In the genomic region with DNA sequence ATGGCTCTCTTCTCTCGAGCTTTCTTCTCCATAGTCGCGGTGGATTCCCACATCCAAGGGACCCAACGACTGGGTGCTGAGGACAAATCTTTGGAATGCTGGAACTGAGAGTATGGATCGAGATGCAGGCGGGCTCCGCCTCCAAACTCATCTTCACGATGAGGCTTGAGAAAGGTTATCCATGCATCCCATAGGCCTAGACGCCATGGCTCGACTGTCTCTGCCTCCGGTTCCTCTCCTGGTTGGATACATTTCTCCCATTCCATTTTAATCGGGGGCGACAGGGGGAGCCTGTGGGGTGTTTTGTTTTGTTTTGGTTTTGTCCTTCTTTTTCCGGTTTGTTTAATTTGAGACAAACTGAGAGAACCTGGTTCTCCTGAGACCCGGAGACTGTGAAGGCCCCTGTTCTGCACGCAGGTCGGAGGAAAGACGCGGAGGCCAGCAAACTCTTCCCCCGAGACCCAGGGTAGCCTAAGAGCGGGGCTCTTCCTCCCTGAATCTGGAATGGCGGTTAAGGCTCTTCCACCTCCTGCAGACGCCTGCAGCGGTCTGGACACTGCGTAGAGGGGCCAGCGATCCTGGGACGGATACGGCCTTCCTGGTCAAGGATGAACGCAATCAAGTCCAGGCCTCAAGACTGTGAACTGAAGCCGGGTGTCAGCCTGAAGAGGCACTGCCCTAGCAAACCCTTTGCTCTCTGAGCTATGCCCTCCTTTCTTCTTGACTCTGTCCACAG, we compare ENCODE assay signal across 16 mouse cellular contexts. TPM values are rescaled to one million over a fixed set of nuclear protein-coding genes. Genes with fewer than 3 reads are reported as not detected.
DNase-seq lines count a peak whose midpoint lies in the region; ATAC-seq and TF ChIP-seq lines count a peak whose summit lies in the region.
"Had no signal": no experiment of that assay in that cellular context is flagged by ENCODE, and none has a peak within 500 bp of the region (broad histone marks: within the 10 kb centered on the region; RNA-seq: fewer than 3 reads in every experiment).

No protein-coding gene starts in this region.

- H3K4me3 ChIP-seq in heart, embryonic 10.5 days, result peak overlapping the region; percentile 32; the same call in 1 of the 2 replicates
- H3K4me3 ChIP-seq in heart, adult 2 months, result no peak overlapping the region
- H3K4me3 ChIP-seq in liver, embryonic 12.5 days, result no peak overlapping the region
- peak overlapping the region; percentile 11 to 22; a peak in 2 of 4 replicates for H3K4me3 ChIP-seq in ES-E14 (ENCODE audit: insufficient read depth in 1 of 2, low read depth in 1 of 2, low read length in 2 of 2, poor library complexity in 1 of 2, severe bottlenecking in 1 of 2)
- H3K4me3 ChIP-seq in limb, embryonic 10.5 days, result peak overlapping the region; percentile 31
- no peak overlapping the region for H3K4me3 ChIP-seq in thymus, adult 2 months (ENCODE audit: control insufficient read depth, insufficient read depth, low read length)
- H3K4me3 ChIP-seq: forebrain, embryonic 15.5 days had no signal

- under 1% methylated on average over 30 of the region's 30 CpGs for WGBS in heart, embryonic 10.5 days
- 9% methylated on average over 30 of the region's 30 CpGs for WGBS in heart, adult 2 months
- 4% methylated on average over 30 of the region's 30 CpGs for WGBS in liver, embryonic 12.5 days (ENCODE audit: insufficient replicate concordance)
- 2% methylated on average over 30 of the region's 30 CpGs for WGBS in limb, embryonic 10.5 days
- 9% methylated on average over 30 of the region's 30 CpGs for WGBS in thymus, adult 2 months

- H3K4me2 ChIP-seq in liver, embryonic 12.5 days, result 0 out of 2 replicates have a peak overlapping the region, but pooled peaks have one; percentile 3
- H3K4me2 ChIP-seq: forebrain, embryonic 15.5 days had no signal

- no peaks in the 10 kb centered on the region for H3K9me3 ChIP-seq in heart, embryonic 10.5 days
- no peaks in the 10 kb centered on the region for H3K9me3 ChIP-seq in liver, embryonic 12.5 days (replicated peaks)
- H3K9me3 ChIP-seq in ES-E14 (ENCODE audit: control insufficient read depth, insufficient read depth, low read depth, low read length), result no peaks in the 10 kb centered on the region
- no peaks in the 10 kb centered on the region for H3K9me3 ChIP-seq in limb, embryonic 10.5 days (replicated peaks)
- H3K9me3 ChIP-seq: forebrain, embryonic 15.5 days had no signal

- peaks cover 97% of the 10 kb centered on the region for H3K27me3 ChIP-seq in heart, embryonic 10.5 days (ENCODE audit: insufficient read depth, poor library complexity, severe bottlenecking)
- peaks cover 41% of the 10 kb centered on the region for H3K27me3 ChIP-seq in heart, adult 2 months (ENCODE audit: control insufficient read depth, insufficient read depth, low read length)
- peaks cover 96% of the 10 kb centered on the region for H3K27me3 ChIP-seq in liver, embryonic 12.5 days (replicated peaks)
- H3K27me3 ChIP-seq in limb, embryonic 10.5 days (ENCODE audit: low read depth, poor library complexity, severe bottlenecking), result peaks cover 100% of the 10 kb centered on the region
- peaks cover 46% of the 10 kb centered on the region for H3K27me3 ChIP-seq in thymus, adult 2 months (ENCODE audit: control insufficient read depth, insufficient read depth, low read length)

- no peak for TF ChIP-seq POLR2A in heart, adult 2 months (IDR thresholded peaks at IDR 0.05; ENCODE audit: insufficient read depth, low read depth, low read length)
- TF ChIP-seq POLR2A in thymus, adult 2 months (IDR thresholded peaks at IDR 0.05; ENCODE audit: control insufficient read depth, extremely low read depth, insufficient read depth, low read length, poor library complexity), result no peak

- TF ChIP-seq CTCF in heart, adult 2 months (IDR thresholded peaks at IDR 0.05), result no peak
- TF ChIP-seq CTCF in thymus, adult 2 months (IDR thresholded peaks at IDR 0.05; ENCODE audit: borderline replicate concordance, control insufficient read depth, extremely low read depth, insufficient read depth, low read length, poor library complexity), result no peak

- H3K79me2 ChIP-seq in heart, adult 2 months (replicated peaks; ENCODE audit: control insufficient read depth, insufficient read depth, low read length), result no peaks in the 10 kb centered on the region

- no peak overlapping the region for H3K9ac ChIP-seq in heart, adult 2 months (ENCODE audit: low read depth, low read length)
- H3K9ac ChIP-seq in liver, embryonic 12.5 days, result no peak overlapping the region
- H3K9ac ChIP-seq in ES-E14 (ENCODE audit: insufficient read depth, low read depth, low read length, poor library complexity, severe bottlenecking), result no peak overlapping the region
- H3K9ac ChIP-seq: forebrain, embryonic 15.5 days; liver, embryonic 14.5 days had no signal

- no peak for DNase-seq in heart, embryonic 10.5 days (ENCODE audit: low spot score)
- no peak for DNase-seq in heart, adult 2 months
- DNase-seq in liver (no peak), ES-E14 (ENCODE audit: low read depth, low spot score) (no peak)
- DNase-seq in limb, embryonic 10.5 days (ENCODE audit: low spot score), result peak; percentile 61
- DNase-seq in thymus, adult 2 months, result no peak
- DNase-seq: adrenal gland, postnatal 25 days; gastrocnemius, postnatal 25 days; kidney, postnatal 14 days; layer of hippocampus, postnatal 36 days had no signal

- intact Hi-C loops in heart, adult 2 months (cut with DNase I), result no loop called here

- ATAC-seq in liver, embryonic 12.5 days, result no peak
- ATAC-seq: forebrain, embryonic 15.5 days; hindbrain, postnatal 0 days had no signal

- peaks cover 24% of the 10 kb centered on the region for H3K4me1 ChIP-seq in heart, embryonic 10.5 days
- H3K4me1 ChIP-seq in heart, adult 2 months (ENCODE audit: control insufficient read depth, insufficient read depth, low read length), result peaks cover 3% of the 10 kb centered on the region
- H3K4me1 ChIP-seq in liver, embryonic 12.5 days, result peaks cover 17% of the 10 kb centered on the region
- H3K4me1 ChIP-seq in ES-E14 (ENCODE audit: control insufficient read depth in 2 of 2, insufficient read depth in 2 of 2, low read length in 2 of 2, poor library complexity in 1 of 2), result peaks cover 0 to 9% of the 10 kb centered on the region in 2 experiments; a peak in 1 of 4 replicates
- peaks cover 46% of the 10 kb centered on the region for H3K4me1 ChIP-seq in limb, embryonic 10.5 days
- peaks cover 20% of the 10 kb centered on the region for H3K4me1 ChIP-seq in thymus, adult 2 months (replicated peaks; ENCODE audit: control insufficient read depth, insufficient read depth, low read length)

- no peak overlapping the region for H3K27ac ChIP-seq in heart, embryonic 10.5 days
- H3K27ac ChIP-seq in heart, adult 2 months, result no peak overlapping the region
- no peak overlapping the region for H3K27ac ChIP-seq in liver, embryonic 12.5 days
- no peak overlapping the region for H3K27ac ChIP-seq in ES-E14 (ENCODE audit: insufficient read depth, low read depth, low read length, poor library complexity, severe bottlenecking)
- no peak overlapping the region for H3K27ac ChIP-seq in limb, embryonic 10.5 days
- H3K27ac ChIP-seq in thymus, adult 2 months (ENCODE audit: control insufficient read depth, insufficient read depth, low read length), result no peak overlapping the region
- H3K27ac ChIP-seq: forebrain, embryonic 15.5 days; hindbrain, postnatal 0 days; liver, embryonic 14.5 days had no signal

- TF ChIP-seq EP300 in heart, adult 2 months (IDR thresholded peaks at IDR 0.05; ENCODE audit: insufficient read depth, low read depth, low read length), result no peak

- in situ Hi-C loops in ES-E14 (cut with MboI; ENCODE audit: low sequenced_read_pairs in 2 of 2, unreplicated experiment in 2 of 2), result loop anchor here (10.0 to 25.0 kb wide), 3 partner anchors 653 to 1472 kb away; a partner anchor contains a TSS

- H3K36me3 ChIP-seq in heart, embryonic 10.5 days, result no peaks in the 10 kb centered on the region
- H3K36me3 ChIP-seq in heart, adult 2 months (ENCODE audit: control insufficient read depth, insufficient read depth, low read length), result no peaks in the 10 kb centered on the region
- no peaks in the 10 kb centered on the region for H3K36me3 ChIP-seq in liver, embryonic 12.5 days
- H3K36me3 ChIP-seq in ES-E14 (ENCODE audit: control insufficient read depth, insufficient read depth, low read length, poor library complexity, severe bottlenecking), result no peaks in the 10 kb centered on the region
- no peaks in the 10 kb centered on the region for H3K36me3 ChIP-seq in limb, embryonic 10.5 days
- no peaks in the 10 kb centered on the region for H3K36me3 ChIP-seq in thymus, adult 2 months (ENCODE audit: control insufficient read depth, insufficient read depth, low read length)
- H3K36me3 ChIP-seq: forebrain, embryonic 15.5 days had no signal

RNA-seq across cellular contexts. Expression of a gene that starts 4.6 kb away (rescaled TPM):
- not detected in 2 replicates for polyA plus RNA-seq in heart, embryonic 10.5 days (2016; fragmentation: Nextera tagmentation; extraction: Ambion mirVana)
- total RNA-seq in heart, adult 2 months (2021), result not detected
- not detected in 2 replicates for polyA plus RNA-seq in heart, adult 2 months (2012; rRNA removed)
- polyA plus RNA-seq in liver, embryonic 12.5 days (2016; fragmentation: Nextera tagmentation; extraction: Ambion mirVana), result not detected in 2 replicates
- total RNA-seq in ES-E14 (2012; rRNA removed), result 0.69 and 2.1 TPM in 2 replicates
- 6.3 and 10.7 TPM in 2 replicates for polyA plus RNA-seq in limb, embryonic 10.5 days (2016; fragmentation: Nextera tagmentation; extraction: Ambion mirVana)
- polyA plus RNA-seq in thymus, adult 2 months (2012; rRNA removed), result 0.08 and 0.23 TPM in 2 replicates
- total RNA-seq: adrenal gland, postnatal 25 days; gastrocnemius, postnatal 25 days; hindbrain, postnatal 0 days; layer of hippocampus, postnatal 36 days; megakaryocyte progenitor cell, adult 5-6 weeks had no signal
- polyA plus RNA-seq: hindbrain, postnatal 0 days; liver, embryonic 14.5 days had no signal

RNA-seq across cellular contexts. Expression of a gene that starts 27.2 kb away (rescaled TPM):
- polyA plus RNA-seq in heart, embryonic 10.5 days (2016; fragmentation: Nextera tagmentation; extraction: Ambion mirVana), result not detected in 2 replicates
- total RNA-seq in heart, adult 2 months (2021), result not detected
- polyA plus RNA-seq in heart, adult 2 months (2012; rRNA removed), result 1.4 TPM in 1 of 2 replicates, not detected in the other
- not detected in 2 replicates for polyA plus RNA-seq in liver, embryonic 12.5 days (2016; fragmentation: Nextera tagmentation; extraction: Ambion mirVana)
- total RNA-seq in ES-E14 (2012; rRNA removed), result not detected in 2 replicates
- not detected in 2 replicates for polyA plus RNA-seq in limb, embryonic 10.5 days (2016; fragmentation: Nextera tagmentation; extraction: Ambion mirVana)
- polyA plus RNA-seq in thymus, adult 2 months (2012; rRNA removed), result 0.35 and 0.36 TPM in 2 replicates
- total RNA-seq: adrenal gland, postnatal 25 days; gastrocnemius, postnatal 25 days; hindbrain, postnatal 0 days; megakaryocyte progenitor cell, adult 5-6 weeks had no signal
- polyA plus RNA-seq: hindbrain, postnatal 0 days had no signal

RNA-seq across cellular contexts. Expression of a gene that starts 38.0 kb away (rescaled TPM):
- polyA plus RNA-seq in heart, embryonic 10.5 days (2016; fragmentation: Nextera tagmentation; extraction: Ambion mirVana), result not detected in 2 replicates
- total RNA-seq in heart, adult 2 months (2021), result 1 to 10 TPM in 1 of 2 experiments, under 1 TPM in 1; 0.86 to 1.1 TPM
- polyA plus RNA-seq in heart, adult 2 months (2012; rRNA removed), result 1.6 and 4.2 TPM in 2 replicates
- polyA plus RNA-seq in liver, embryonic 12.5 days (2016; fragmentation: Nextera tagmentation; extraction: Ambion mirVana), result 0.11 TPM in 1 of 2 replicates, not detected in the other
- total RNA-seq in ES-E14 (2012; rRNA removed), result not detected in 2 replicates
- not detected in 2 replicates for polyA plus RNA-seq in limb, embryonic 10.5 days (2016; fragmentation: Nextera tagmentation; extraction: Ambion mirVana)
- 3.8 and 6.0 TPM in 2 replicates for polyA plus RNA-seq in thymus, adult 2 months (2012; rRNA removed)
- total RNA-seq: adrenal gland, postnatal 25 days; gastrocnemius, postnatal 25 days; hindbrain, postnatal 0 days; layer of hippocampus, postnatal 36 days; megakaryocyte progenitor cell, adult 5-6 weeks had no signal
- polyA plus RNA-seq: embryonic facial prominence, embryonic 11.5 days; forebrain, embryonic 15.5 days; hindbrain, postnatal 0 days had no signal

RNA-seq across cellular contexts. Expression of a gene that starts 46.8 kb away (rescaled TPM):
- 0.09 and 0.10 TPM in 2 replicates for polyA plus RNA-seq in heart, embryonic 10.5 days (2016; fragmentation: Nextera tagmentation; extraction: Ambion mirVana)
- total RNA-seq in heart, adult 2 months (2021), result not detected
- polyA plus RNA-seq in heart, adult 2 months (2012; rRNA removed), result 0.12 TPM in 1 of 2 replicates, not detected in the other
- polyA plus RNA-seq in liver, embryonic 12.5 days (2016; fragmentation: Nextera tagmentation; extraction: Ambion mirVana), result not detected in 2 replicates
- total RNA-seq in ES-E14 (2012; rRNA removed), result 0.16 and 0.18 TPM in 2 replicates
- polyA plus RNA-seq in limb, embryonic 10.5 days (2016; fragmentation: Nextera tagmentation; extraction: Ambion mirVana), result 0.16 and 0.28 TPM in 2 replicates
- 0.05 TPM in 1 of 2 replicates, not detected in the other for polyA plus RNA-seq in thymus, adult 2 months (2012; rRNA removed)
- total RNA-seq: gastrocnemius, postnatal 25 days; hindbrain, postnatal 0 days; layer of hippocampus, postnatal 36 days; megakaryocyte progenitor cell, adult 5-6 weeks had no signal
- polyA plus RNA-seq: embryonic facial prominence, embryonic 11.5 days; hindbrain, postnatal 0 days had no signal

RNA-seq across cellular contexts. Expression of a gene that starts 59.6 kb away (rescaled TPM):
- not detected in 2 replicates for polyA plus RNA-seq in heart, embryonic 10.5 days (2016; fragmentation: Nextera tagmentation; extraction: Ambion mirVana)
- total RNA-seq in heart, adult 2 months (2021), result under 1 TPM; 0.27 to 0.57 TPM
- 0.23 TPM in 1 of 2 replicates, not detected in the other for polyA plus RNA-seq in heart, adult 2 months (2012; rRNA removed)
- polyA plus RNA-seq in liver, embryonic 12.5 days (2016; fragmentation: Nextera tagmentation; extraction: Ambion mirVana), result 2.1 and 2.9 TPM in 2 replicates
- not detected in 2 replicates for total RNA-seq in ES-E14 (2012; rRNA removed)
- not detected in 2 replicates for polyA plus RNA-seq in limb, embryonic 10.5 days (2016; fragmentation: Nextera tagmentation; extraction: Ambion mirVana)
- polyA plus RNA-seq in thymus, adult 2 months (2012; rRNA removed), result 0.47 and 0.51 TPM in 2 replicates
- total RNA-seq: adrenal gland, postnatal 25 days; gastrocnemius, postnatal 25 days; layer of hippocampus, postnatal 36 days; megakaryocyte progenitor cell, adult 5-6 weeks had no signal
- polyA plus RNA-seq: embryonic facial prominence, embryonic 11.5 days; forebrain, embryonic 15.5 days; hindbrain, postnatal 0 days had no signal

Comparison
In these comparisons a context has a peak if more than half of its experiments do, and no peak if none do; other contexts are left out.
1. H3K4me3 ChIP-seq: peak in heart, embryonic 10.5 days (single experiment), ES-E14 (2 of 2) and limb, embryonic 10.5 days (single experiment); none in heart, adult 2 months (single experiment), liver, embryonic 12.5 days (single experiment) and thymus, adult 2 months (single experiment).